Mouse (Mus musculus) cerebellum, postnatal 36 days (tissue): ENCODE measurements around the gene Hgfac.

ENCODE experiments used
- DNase-seq, 2 experiments: peaks; one replicate each; pipeline ENCODE4 v3.0.0; 2021 to 2022; ENCODE audit warnings: mixed read lengths in 2 of 2

Gene Hgfac

GRCm38 (mm10) chr5:35042431-35043109 lies 1.3 kb downstream of the Hgfac start:
- DNase-seq = no peak

DNA sequence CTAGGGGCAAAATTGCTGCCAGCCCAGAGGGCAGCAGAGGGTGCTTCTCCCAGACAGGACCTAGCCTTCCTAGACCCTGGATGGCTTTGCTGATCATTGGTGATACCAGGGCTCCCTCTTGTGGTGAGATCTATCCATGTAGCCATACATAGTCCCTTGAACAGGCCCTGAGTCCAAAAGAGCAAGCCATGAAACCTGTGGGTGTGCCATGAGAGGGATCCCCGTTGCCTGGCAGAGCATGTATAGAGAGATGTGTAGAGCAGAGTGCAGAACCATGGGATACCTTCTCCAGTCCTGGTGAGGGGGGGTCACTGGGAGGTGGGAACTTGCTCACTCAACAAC lies 1.8 kb downstream of the Hgfac start:
- DNase-seq = peak; percentile 65 to 80

- DNase-seq = no peak
These were observed 9.2 kb downstream of the Hgfac start for GRCm38 (mm10) chr5:35050541-35050940.

DNA sequence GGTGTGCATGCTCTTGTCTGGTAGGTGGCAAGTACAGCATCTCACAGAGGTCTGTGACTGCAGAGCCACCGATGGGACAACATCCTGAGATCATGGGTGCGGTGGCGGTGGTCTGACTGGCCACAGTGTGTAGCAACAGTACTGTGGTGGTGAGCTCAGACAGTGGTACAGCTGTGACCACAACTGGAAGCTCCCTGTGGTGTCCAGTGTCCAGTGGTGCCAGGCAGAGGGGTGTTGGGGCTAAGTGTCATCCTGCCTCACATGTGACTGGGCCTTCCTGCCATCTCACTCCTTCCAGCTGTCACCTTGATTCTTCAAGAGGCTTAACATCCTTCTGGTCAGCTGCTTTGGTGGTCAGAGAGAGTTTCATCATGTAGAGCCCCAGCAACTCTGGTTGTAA lies 13.3 kb downstream of the Hgfac start:
- DNase-seq = no peak

DNA sequence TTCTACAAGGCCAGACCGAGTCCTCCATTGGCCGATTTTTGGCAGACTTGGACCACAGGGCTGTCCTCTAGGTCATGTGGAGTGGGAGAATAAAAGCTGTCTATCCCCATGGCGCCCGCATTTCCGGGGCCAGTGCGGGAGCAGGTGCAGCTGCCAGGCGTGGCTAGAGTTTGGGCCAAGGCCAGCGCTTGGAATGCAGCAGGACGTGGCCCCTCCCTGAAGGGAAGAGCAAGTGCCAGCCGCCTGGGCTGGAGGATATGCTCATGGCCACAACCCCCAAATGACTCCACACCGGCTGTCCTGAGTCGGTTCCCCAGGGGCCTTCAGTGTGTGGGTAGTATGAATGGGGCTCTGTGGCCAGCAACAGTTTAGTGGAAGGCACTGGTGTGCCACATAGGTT lies 13.8 kb downstream of the Hgfac start:
- DNase-seq = peak in 1 of 2 experiments; percentile 33

GRCm38 (mm10) chr5:35056604-35057432 lies 15.5 kb downstream of the Hgfac start, which contains the start of gene Dok7:
Gene Dok7, plus strand, starts transcription at chr5:35056766.
- peak; percentile 57 to 59 for DNase-seq

DNA sequence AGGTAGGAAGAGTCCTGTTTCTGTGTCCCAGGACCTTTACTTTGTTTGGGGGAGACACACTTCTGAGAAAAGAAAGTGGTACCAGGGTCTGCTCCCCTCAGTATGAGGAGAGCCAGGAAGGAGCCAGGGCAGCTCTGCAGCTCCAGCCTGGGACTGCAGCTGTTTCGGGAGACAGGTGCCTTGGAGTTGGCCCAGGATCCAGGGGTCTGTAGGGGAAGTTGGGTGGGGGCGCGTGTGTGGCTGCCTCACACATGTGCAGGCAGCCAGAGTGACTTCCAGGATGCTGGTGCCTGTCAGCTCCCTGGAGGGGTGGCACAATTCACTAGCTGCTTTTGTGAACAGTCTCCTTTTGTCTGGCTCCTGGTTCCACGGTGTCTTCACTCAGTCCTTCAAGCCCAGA lies 16.3 kb downstream of the Hgfac start:
- DNase-seq = no peak

DNA sequence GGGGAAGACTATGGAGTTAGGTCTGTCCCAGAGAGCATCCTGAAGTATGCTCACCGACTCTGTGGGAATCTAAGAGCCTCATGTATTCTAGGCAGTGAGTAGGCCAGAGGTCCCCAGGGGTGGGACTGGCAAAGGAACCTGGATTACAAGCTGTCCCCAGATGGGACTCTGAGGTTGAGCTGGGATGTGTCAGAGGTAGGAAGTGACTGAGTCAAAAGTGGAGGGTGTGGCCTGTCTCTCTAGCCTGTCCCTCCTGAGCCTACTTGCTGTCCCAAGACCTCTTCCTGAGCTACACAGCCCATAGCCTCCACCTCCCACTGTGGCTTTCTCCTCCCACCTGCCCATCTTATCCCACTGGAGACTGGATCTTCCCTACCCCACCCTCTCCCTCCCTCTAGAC lies 16.9 kb downstream of the Hgfac start:
- no peak for DNase-seq

DNA sequence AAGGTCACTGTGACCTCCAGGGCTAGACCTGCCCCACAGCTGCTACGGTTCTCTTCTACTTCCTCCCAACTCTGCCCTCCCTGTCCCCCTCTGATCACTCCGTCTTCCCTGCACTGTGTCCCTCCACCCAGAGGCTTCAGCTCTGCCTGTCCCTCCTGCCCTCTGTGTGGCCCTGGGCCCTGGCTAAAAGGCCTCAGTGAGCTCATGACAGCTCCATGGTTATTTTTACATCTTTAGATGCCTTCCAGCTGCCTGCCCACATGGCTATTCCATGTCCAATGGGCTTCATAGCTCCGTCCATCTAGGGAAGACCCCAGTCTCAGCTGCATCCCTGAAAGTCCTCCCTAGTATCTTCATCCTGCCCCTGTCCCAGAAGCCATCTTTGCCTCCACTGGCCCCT lies 18.8 kb downstream of the Hgfac start:
- no peak for DNase-seq

DNA sequence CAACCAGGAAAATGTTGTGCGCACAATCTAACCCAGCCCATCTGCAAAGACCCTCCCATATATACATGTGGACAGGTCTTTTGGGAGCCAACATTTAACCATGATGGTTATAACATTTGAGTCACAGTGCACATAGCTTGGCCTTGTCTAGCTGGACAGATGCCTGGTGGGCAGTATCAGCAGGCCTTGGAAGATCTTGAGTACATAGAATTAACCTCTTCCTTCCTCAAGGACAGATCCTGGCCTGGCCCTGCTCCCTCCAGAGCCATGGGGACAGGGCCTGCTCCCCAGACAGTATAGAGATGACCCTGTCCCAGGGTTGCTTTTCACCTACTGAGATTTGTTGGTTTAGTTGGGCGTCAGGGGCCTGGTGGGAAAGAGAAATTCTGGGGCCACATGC lies 28.5 kb downstream of the Hgfac start:
- no peak for DNase-seq

GRCm38 (mm10) chr5:35070314-35070713 lies 29.0 kb downstream of the Hgfac start:
- no peak for DNase-seq

GRCm38 (mm10) chr5:35070953-35071352 lies 29.6 kb downstream of the Hgfac start:
- no peak for DNase-seq

DNA sequence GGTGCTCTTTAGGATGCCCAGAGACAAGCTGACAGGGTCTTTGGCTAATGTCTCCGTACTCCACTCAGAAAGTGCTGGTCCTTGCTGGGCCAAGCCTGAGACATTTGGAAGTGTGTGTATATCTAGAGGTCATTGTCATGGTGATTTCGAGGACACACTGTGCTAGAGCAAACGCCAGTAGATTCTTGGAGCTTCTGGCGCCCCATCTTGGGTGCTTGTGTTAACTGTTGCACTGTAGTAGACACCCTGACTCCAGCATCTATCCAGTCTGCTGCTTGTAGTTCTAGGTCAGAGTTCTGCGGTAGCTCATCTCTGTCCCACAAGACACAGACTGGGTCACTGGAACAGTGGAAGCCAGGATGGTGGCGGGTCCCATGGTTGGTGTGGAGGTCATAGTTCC lies 30.5 kb downstream of the Hgfac start:
- no peak for DNase-seq

DNA sequence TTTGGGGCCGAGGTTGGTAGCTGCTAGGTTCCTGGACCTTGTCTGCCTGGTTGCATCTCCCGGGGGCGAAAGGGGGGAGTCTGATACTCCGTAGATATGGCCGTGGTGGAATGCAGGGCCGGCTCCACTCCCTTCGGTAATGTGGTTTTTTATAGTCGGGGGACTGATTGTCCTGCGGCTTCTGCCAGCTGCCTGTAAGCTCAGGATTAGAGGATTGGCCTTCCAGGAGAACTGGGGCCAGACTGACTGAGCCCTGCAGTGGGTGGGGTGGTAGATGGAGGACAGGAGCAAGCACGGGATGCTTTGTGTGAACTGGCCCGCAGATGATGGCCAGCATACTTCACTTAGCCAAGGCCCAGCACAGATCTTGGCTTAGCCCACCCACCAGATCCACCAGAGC lies 31.9 kb downstream of the Hgfac start:
- no peak for DNase-seq

DNA sequence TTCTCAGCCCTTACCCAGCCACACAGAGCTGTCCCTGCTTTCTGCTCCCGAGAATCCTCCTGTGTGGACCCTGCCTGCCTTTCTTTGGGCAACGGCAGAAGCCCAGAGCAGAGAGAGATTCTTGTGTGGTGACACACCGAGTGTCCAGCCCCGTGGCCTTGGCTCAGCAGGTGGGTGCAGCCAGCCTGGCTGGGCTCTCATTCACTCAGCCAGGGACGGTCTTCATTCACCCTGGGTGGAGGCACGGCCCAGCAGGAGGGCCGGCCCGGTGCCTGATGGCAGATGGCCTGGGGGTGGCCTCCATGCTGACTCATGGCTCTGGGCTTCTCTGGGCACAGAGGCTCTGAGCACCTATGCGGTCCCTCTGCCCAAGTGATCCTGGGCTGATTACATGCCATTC lies 32.7 kb downstream of the Hgfac start:
- DNase-seq = peak; percentile 57 to 65

GRCm38 (mm10) chr5:35076369-35076768 lies 35.1 kb downstream of the Hgfac start:
- DNase-seq = no peak

- peak; percentile 32 to 33 for DNase-seq
These were observed 37.8 kb downstream of the Hgfac start for GRCm38 (mm10) chr5:35079101-35079500.

GRCm38 (mm10) chr5:35084913-35085312 lies 43.6 kb downstream of the Hgfac start:
- DNase-seq = no peak

- DNase-seq = peak; percentile 73 to 75
These were observed 47.7 kb downstream of the Hgfac start for GRCm38 (mm10) chr5:35088785-35089613.

GRCm38 (mm10) chr5:35089614-35089963 lies 48.3 kb downstream of the Hgfac start:
- no peak for DNase-seq

DNA sequence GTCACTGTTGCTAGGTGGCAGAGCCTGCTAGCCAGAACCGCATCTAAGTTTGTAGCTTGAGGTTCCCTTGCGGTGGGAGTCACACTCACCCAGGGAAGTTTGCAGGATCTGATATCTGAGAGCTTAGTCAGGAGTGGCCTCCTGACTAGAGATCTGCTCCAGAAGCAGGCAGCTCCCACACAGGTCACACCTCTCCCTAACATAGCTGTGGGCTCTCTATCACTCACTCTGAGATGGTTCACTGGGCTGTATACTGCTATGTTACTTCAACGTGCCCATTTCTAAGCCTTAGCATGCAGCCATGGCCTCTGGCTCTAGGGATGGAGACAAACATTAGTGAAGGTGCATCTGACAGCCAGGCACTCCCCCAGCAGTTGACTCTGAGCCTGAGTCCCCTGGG lies 50.3 kb downstream of the Hgfac start:
- DNase-seq = no peak
